Mouse (Mus musculus) urinary bladder, postnatal 25 days (tissue): Measurements from ENCODE around the gene Tex29.
"Not testable (repeated sequence)": the region's sequence is repeated elsewhere in the genome, so short reads cannot be mapped to it uniquely, and the experiment has no call there.

ENCODE experiments used
- DNase-seq: peaks from one replicate; pipeline ENCODE4 v3.0.0; 2022; ENCODE audit warnings: low spot score

The Tex29 gene

GRCm38 (mm10) chr8:11831174-11831573 lies 9.1 kb upstream of the Tex29 start:
- no peak for DNase-seq

- no peak for DNase-seq
Measured at GRCm38 (mm10) chr8:11831939-11832338, 8.3 kb upstream of the Tex29 start.

DNA sequence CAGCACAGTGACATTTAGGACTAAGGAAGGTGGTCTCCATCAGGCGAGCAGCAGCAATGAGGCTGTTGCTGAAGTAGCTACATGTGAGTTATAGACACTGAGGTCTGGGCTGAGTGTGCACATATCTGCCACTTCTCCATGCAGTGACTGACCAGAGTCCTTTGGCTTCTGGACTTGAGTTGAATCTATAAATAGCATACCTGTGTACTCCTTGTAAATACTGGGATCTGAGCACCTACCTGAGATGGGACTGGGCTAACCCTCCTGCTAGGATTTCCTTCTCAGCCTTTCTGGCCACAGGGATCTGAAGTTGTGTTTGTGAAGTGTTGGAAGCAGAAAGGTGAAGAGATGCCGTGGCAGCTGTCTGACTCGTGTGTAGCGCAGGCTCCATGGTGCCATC lies 7.1 kb upstream of the Tex29 start:
- DNase-seq = no peak

DNA sequence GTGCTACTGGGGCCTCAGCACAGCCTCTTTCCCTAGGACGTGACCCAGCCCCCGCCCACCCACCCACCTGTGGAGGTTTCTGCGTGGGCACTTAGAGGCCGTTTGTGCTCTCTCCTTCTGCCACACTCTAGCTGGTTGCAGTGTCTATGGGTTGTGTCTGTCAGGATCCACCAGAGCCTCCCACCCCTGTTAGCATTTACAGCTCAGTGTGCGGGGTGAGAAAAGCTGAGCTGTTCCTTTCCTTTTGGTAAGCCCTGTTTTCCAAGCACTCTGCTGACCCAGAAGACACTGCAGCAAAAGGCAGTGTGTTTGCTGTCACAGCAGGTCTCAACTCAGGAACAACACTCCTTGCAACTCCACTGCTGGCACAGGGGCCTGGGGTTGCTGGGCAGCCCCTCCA lies 6.1 kb upstream of the Tex29 start:
- DNase-seq = no peak

DNA sequence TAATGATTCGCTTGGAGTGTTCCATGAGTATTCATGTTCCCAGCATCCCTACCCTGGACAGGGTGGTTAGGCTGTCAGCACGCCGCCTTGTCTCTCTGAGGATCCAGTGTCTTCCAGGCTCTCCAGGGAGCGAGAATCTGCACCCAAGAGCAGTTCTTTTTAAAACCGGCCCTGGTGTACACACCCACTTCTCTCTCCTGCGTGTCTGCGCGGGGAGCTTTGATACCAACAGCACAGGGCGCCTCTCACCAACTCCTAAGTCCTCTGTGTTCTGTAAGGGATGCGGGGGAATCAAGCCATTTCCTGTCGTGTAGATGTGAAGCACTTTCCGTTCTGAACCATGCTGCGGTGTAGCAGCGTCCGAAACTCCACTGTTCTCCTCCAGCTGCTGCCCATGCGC lies 5.6 kb upstream of the Tex29 start:
- no peak for DNase-seq

DNA sequence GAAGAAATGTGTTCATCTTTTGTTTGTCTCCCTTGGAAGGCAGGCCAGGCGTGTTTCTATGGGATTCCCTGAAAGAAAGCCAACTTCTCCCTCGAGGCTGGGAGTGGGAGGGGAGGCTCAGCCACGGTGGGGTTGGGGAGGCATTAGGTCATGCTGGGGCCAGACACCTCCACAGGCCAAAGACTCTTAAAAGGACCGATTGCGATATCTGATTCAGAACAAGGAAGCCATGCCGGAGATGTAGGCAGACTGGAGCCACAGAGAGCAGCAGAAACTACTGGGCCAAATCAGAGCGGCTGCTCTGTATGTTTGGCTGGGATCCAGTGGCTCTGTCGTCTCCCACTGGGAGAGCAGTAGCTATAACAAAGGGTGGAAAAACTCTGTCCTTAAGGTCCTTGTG lies 1.3 kb downstream of the Tex29 start:
- no peak for DNase-seq

DNA sequence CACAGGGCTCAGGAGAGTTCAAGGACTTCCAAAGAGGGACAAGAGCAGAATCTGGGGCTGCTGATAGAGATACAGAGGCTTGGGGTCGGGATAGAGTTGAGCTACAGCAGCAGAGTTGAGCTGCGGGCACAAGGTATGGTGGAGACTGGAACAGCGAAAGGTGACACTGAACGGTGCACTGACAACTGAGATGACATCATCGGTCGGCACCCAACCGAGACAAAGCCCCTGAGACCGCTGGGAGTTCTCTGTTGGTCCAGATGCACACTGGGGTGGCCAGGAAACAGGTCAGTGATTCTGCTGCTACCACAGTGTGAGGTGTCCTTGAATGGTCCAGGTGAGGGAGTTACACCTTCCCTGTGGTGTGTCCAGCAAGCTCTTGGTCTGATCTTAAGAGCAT lies 2.5 kb downstream of the Tex29 start:
- DNase-seq = no peak

- DNase-seq = no peak
Measured at GRCm38 (mm10) chr8:11843677-11844315, 3.5 kb downstream of the Tex29 start.

DNA sequence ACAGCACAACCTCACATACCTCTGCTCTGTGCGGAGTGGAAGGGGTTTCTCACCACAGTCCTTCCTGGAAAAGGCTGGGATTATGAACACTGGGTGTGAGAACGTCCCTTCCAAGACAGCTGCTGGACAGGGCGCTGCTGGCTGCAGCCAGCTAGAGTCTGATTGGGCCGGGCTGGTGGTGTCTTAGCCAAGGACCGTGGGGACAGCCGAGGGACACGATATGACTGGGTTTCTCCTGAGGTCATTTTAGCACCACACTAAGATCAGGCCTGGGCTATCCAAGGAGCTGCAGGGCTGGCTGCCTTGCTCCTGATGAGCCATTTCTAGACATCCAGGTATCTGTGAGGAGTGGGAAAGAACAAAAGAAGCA lies 4.0 kb downstream of the Tex29 start:
- DNase-seq = no peak

GRCm38 (mm10) chr8:11846807-11847206 lies 6.5 kb downstream of the Tex29 start:
- DNase-seq = no peak

GRCm38 (mm10) chr8:11867832-11868231 lies 27.6 kb downstream of the Tex29 start:
- DNase-seq = no peak

- not testable (repeated sequence) for DNase-seq
Measured at GRCm38 (mm10) chr8:11874227-11874626, 34.0 kb downstream of the Tex29 start.

DNA sequence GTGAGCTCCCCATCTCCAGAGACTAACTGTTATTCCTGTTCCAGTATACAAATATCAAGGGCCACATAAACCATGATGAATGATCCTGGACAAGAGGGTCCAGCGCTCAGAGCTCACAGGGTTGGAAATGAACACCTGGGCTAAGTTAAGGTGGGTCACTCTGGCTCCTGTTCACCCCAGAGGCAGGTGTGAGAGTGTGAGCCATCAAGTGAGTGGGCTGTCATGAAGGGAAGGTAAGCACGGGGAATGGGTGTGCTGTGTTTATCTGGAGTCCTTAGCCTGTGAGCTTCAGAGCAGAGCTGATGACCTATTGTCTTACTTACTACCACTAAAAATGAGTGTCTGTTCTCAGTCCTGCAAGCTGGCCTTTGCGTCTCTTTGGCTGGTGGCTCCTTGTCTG lies 44.4 kb downstream of the Tex29 start:
- DNase-seq = no peak

- no peak for DNase-seq
Measured at GRCm38 (mm10) chr8:11885881-11886699, 45.8 kb downstream of the Tex29 start.

DNA sequence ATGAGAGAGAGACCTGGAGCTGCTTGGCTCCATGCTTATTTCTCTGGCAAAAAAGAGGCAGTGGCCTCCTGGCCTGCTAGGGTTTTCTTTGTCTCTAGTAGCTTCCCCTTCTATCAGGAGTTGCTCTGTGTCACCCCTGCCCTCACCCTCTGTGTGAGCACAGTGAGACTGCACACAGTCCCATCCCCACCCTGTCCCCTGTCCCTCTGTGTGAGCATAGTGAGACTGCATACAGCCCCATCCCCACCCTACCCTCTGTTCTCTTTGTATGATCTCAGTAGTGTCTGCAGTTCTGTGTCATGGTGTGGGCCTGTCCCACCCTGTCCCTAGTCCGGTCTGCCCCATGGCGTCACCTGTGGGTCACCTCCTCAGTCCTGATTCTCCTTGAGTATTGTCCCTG lies 46.5 kb downstream of the Tex29 start:
- no peak for DNase-seq

DNA sequence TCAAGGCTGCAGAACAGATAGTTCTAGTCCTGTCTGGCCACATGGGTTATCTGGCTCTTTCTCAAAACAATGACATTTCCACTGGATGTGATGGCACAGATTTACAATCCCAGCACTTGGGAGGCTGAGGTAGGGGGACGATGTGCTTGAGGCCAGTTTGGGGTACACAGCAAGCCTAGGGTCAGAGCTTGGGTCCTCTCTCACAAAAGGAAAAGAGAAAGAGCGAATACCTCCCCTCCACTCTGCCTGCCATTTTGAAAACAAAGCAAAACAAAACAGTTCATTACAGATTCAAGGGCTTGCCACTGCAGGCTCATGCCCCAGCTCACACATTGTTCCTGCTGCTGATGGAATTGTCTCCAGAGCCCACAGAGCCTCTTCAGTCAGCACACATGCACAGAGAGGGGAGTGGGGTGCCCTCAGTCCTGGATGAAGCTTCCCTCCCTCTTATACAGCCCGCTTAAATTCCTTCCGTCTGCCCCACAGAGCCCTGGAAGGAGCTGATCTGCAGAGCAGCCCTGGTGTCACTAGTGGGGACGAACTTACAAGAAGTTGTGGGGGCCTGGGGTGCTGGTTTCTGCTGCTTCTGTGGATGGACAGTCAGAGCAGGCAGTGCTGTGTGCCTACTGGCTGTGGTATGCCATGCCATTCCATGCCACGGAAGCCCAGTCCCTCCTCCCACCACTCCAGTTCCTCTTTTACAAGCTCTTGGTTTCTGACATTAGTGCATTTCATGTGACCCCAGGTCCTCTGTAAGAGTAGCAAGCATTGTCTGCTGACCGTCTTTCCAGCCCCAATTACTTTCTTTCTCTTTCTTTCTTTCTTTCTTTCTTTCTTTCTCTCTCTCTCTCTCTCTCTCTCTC lies 49.1 kb downstream of the Tex29 start:
- DNase-seq = no peak

DNA sequence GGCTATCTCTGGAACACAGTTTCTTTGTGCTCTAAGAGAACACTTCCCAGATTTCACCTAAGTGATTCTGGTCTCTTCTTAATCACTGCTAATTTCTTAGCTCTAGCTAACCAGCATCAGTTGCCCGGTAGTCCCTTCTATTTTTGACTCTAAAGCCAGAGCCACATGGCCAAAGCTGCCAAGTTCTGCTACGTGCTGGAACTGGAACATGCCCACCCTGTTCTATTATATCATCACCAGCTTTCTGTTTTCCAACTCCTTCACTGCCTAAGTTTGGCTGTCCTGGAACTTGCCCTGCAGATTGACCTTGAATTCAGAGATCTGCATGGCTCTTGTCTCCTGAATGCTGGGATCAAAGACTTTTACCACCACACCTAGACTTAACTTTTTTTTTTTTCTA lies 52.5 kb downstream of the Tex29 start:
- no peak for DNase-seq

DNA sequence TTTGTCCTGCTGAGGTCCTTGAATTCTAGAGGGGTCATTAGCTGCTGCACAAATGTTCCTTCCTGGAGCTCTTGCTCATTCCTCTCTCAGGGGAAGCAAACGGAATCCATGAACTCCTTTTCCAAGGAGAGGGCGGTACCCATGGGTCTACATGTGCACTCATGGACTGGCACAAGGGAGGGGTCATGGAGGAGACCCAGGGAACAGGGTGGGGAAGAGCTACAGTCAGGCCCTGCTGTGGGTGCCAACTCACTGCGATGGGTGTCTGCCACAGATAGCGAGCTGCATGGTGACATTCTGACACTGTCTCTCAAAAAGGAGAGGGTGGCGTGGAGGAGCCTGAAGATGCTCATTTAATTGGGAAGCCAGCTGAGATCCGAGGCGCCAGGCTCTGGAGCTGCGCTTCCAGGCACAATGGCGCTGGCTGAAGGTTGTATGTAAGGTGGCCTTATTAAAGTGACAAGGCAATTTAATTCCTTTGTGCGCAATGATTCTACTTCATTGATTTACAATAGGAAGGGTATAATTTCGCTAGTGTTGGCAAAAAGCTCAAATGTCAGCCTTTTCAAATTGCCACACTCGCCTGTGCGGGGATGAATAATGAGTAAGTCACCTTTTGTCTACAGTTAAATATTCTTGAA lies 55.9 kb downstream of the Tex29 start:
- no peak for DNase-seq

- no peak for DNase-seq
Measured at GRCm38 (mm10) chr8:11896677-11897076, 56.4 kb downstream of the Tex29 start.

GRCm38 (mm10) chr8:11898814-11899213 lies 58.5 kb downstream of the Tex29 start:
- no peak for DNase-seq
